Mouse (Mus musculus): ENCODE data around the gene Atp6v0c. TPM values are rescaled to one million over a fixed set of nuclear protein-coding genes. Genes with fewer than 3 reads are reported as not detected.
"Not testable (repeated sequence)": the region's sequence is repeated elsewhere in the genome, so short reads cannot be mapped to it uniquely, and the experiment has no call there.

Atp6v0c gene
- polyA plus RNA-seq, 1 experiment from 2014 or later: 435 TPM

DNA sequence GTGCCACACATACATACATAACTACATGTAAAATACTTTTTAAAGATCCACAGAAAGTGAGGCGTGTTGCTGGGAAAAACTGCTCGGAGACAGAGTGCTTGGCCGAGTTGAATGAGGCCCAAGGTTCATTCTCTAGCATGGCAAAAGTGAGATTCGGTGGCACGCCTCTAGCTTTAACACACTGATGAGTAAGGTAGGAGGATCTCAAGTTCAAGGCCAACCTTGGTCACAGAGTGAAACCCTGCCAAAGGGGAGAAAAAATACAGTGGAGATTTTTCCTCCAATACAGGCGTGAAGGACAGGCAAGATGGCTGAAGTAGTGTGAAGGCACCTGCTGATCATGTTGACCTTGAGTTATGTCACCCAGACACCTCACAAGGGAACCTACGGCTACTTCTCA, 20.1 kb downstream of the Atp6v0c start:
- H3K9me3 ChIP-seq: no peaks in the 10 kb centered on the region
- no peak overlapping the region for H3K27ac ChIP-seq (replicated peaks)
- H3K27me3 ChIP-seq (replicated peaks; ENCODE audit: low read depth, poor library complexity, severe bottlenecking): no peaks in the 10 kb centered on the region
- H3K4me1 ChIP-seq: peaks cover 15% of the 10 kb centered on the region
- DNase-seq (ENCODE audit: low spot score): no peak
- H3K4me3 ChIP-seq: no peak overlapping the region
- H3K36me3 ChIP-seq (replicated peaks): 0 out of 2 replicates have a peak, but pooled peaks cover 3% of the 10 kb centered on the region
- 86% methylated on average over 7 of the region's 7 CpGs for WGBS

DNA sequence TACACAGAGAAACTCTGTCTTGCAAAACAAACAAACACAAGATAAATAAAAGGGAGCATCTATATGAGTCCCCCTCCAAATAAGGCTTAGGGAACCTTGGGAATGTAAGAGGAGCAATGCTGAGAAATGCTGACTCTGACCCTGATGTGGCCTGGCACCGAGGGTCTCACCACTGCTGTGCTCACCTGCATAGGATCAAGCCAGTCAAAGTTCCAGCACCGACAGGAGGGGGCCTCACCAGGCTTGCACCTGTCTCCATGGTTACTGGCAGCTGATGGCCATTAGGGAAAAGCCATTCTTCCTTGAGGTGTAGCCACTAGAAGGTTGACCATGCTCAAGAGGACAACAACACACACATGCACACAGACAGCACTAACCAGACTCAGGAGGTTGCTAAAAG, 26.6 kb downstream of the Atp6v0c start:
- DNase-seq (ENCODE audit: low spot score): no peak
- H3K9me3 ChIP-seq: no peaks in the 10 kb centered on the region
- no peak overlapping the region for H3K27ac ChIP-seq (replicated peaks)
- H3K4me3 ChIP-seq: no peak overlapping the region
- H3K36me3 ChIP-seq (replicated peaks): 0 out of 2 replicates have a peak, but pooled peaks cover 2% of the 10 kb centered on the region
- WGBS: 46% methylated on average over 2 of the region's 2 CpGs
- peaks cover 23% of the 10 kb centered on the region for H3K4me1 ChIP-seq
- H3K27me3 ChIP-seq (replicated peaks; ENCODE audit: low read depth, poor library complexity, severe bottlenecking): no peaks in the 10 kb centered on the region

DNA sequence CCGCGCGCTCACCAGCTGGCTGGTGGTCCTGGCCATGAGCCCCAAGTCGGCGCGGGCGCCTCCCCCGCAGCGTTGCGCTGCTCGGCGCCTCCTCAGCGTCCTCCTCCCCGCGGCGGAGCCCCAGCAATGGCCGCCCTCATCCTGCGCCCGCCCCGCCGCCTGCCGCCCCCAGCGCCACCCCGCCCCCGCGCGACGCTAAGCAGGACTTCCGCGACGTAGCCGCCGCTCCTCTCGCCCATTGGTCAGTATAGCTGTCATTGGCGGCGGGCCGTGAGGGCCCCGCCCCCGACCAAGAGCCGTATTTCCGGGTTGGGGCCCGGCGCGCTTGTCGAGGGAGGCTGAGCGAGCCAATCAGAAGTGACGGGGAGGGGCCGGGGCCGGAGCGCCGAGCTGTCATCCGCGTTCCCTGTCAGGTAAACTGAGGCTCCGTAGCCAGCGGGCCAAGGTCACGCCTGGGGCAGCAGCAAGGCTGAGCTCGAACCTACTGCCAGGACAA, 28.0 kb downstream of the Atp6v0c start:
- no peaks in the 10 kb centered on the region for H3K27me3 ChIP-seq (replicated peaks; ENCODE audit: low read depth, poor library complexity, severe bottlenecking)
- WGBS: under 1% methylated on average over 57 of the region's 57 CpGs
- peak; percentile 98 for DNase-seq (ENCODE audit: low spot score)
- H3K4me1 ChIP-seq: peaks cover 23% of the 10 kb centered on the region
- H3K4me3 ChIP-seq: peak overlapping the region; percentile 96
- H3K9me3 ChIP-seq: no peaks in the 10 kb centered on the region
- peak overlapping the region; percentile 93 for H3K27ac ChIP-seq (replicated peaks)
- H3K36me3 ChIP-seq (replicated peaks): 0 out of 2 replicates have a peak, but pooled peaks cover 2% of the 10 kb centered on the region

DNA sequence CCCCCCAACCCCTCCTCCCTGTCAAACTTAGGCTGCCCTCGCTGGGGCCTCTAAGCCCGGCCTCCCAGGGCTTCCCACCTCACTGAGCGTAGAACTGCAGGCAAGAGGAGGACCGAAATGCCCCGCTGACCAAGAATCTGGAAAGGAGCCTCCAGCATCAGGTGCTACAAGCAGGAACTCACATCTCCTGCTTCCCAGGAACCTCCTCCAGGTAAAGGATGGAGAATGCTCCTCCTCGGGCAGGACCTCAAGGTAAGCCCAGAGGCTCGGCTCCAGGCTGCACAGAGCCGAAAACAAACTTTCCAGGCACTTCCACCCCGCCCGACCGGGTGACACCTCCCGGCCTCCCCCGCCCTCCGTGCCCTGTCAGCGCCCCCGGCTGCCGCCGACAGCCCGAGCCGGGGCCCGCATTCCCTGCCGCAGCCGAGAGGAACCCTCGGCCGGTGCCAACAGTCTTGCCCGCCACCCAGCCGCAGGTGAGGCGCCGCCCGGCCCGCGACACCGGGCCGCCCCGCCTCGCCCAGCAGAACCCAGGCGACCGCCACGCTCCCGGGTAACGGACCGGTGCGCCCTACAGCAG, 28.6 kb downstream of the Atp6v0c start:
- H3K27ac ChIP-seq (replicated peaks): peak overlapping the region; percentile 93
- no peaks in the 10 kb centered on the region for H3K9me3 ChIP-seq
- peaks cover 23% of the 10 kb centered on the region for H3K4me1 ChIP-seq
- H3K27me3 ChIP-seq (replicated peaks; ENCODE audit: low read depth, poor library complexity, severe bottlenecking): no peaks in the 10 kb centered on the region
- WGBS: under 1% methylated on average over 43 of the region's 43 CpGs
- H3K4me3 ChIP-seq: peak overlapping the region; percentile 96
- 0 out of 2 replicates have a peak, but pooled peaks cover 2% of the 10 kb centered on the region for H3K36me3 ChIP-seq (replicated peaks)
- peak; percentile 46 for DNase-seq (ENCODE audit: low spot score)

DNA sequence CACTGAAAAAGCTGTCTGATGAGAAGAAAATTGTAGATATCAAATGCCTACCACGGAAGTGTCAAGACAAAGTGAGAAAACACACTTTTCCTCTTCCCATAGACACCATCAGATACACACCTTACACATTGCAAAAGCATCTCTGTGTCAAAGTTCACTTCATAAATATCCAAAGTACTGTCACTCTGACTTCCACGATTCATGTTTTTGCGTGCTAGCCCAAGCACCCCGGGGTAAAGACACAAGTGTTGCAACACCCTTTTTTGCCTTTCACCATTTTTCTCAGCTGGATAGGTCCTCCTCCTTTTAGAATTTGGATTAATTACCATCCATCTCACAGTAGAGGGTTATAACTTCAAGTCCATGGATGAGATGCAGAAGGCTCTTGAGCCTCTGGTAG, 29.5 kb downstream of the Atp6v0c start:
- 95% methylated on average over 4 of the region's 4 CpGs for WGBS
- DNase-seq (ENCODE audit: low spot score): no peak
- no peak overlapping the region for H3K27ac ChIP-seq (replicated peaks)
- H3K4me3 ChIP-seq: peak overlapping the region; percentile 96
- H3K4me1 ChIP-seq: peaks cover 23% of the 10 kb centered on the region
- H3K36me3 ChIP-seq (replicated peaks): 0 out of 2 replicates have a peak, but pooled peaks cover 2% of the 10 kb centered on the region
- no peaks in the 10 kb centered on the region for H3K9me3 ChIP-seq
- H3K27me3 ChIP-seq (replicated peaks; ENCODE audit: low read depth, poor library complexity, severe bottlenecking): no peaks in the 10 kb centered on the region

DNA sequence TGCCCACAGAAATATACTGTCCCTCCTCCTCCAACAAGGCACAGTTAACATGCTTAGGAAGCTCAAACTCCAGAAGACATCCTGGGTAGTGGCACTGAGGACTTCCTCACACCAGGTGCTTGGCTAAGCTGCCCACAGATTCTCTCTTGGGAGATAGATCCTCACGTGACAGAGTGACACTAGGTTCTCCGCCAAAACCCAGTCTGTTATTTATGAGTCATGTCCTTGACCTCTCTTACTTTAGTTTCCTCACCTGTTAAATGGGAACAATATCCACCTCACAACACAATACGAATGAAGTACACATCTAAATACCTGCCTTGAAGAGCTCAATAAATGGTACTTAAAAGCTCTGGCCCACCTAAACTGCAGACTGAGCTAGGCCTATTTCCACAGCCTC, 30.2 kb downstream of the Atp6v0c start:
- H3K9me3 ChIP-seq: no peaks in the 10 kb centered on the region
- DNase-seq (ENCODE audit: low spot score): no peak
- H3K4me1 ChIP-seq: peaks cover 23% of the 10 kb centered on the region
- H3K27ac ChIP-seq (replicated peaks): no peak overlapping the region
- no peaks in the 10 kb centered on the region for H3K27me3 ChIP-seq (replicated peaks; ENCODE audit: low read depth, poor library complexity, severe bottlenecking)
- H3K4me3 ChIP-seq: no peak overlapping the region
- WGBS: 87% methylated on average over 3 of the region's 3 CpGs
- H3K36me3 ChIP-seq (replicated peaks): 0 out of 2 replicates have a peak, but pooled peaks cover 2% of the 10 kb centered on the region

DNA sequence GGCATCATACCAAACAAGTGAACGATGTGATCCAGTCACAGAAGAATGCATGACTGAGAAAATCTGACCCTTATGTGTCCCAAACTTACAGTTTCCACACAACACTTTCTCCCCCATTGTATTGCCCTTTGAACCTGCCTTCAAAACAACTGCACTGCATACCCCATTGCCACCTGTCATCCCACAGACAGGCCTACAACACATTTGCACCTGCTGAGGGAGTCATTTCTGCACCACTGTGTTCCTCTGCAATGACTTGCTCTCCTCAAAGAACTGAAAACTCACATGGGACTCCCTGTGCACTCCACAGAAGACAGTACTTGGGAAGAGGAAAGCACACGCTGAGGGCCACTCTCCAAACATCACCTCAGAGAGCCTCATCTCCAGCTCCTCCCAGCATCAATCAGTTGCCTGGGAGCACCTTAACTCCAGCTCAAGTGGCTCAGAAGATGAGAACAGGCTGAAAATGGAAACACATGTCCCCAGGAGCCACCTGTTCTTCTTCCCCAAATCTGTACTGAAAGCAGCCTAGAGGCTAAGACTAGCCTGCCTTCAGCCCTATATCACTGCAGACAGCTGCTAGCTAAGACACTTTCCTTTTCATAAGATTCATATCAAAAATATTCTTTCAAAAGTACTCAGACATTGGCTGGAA, 32.1 kb downstream of the Atp6v0c start:
- WGBS: 91% methylated on average over 2 of the region's 2 CpGs
- Histone ChIP-seq H3K27ac (replicated peaks) (no peak overlapping the region), H3K27me3 (replicated peaks; ENCODE audit: low read depth, poor library complexity, severe bottlenecking) (no peaks in the 10 kb centered on the region), H3K9me3 (no peaks in the 10 kb centered on the region), H3K4me1 (peaks cover 23% of the 10 kb centered on the region), H3K36me3 (replicated peaks) (peaks cover 8% of the 10 kb centered on the region), H3K4me3 (no peak overlapping the region)
- DNase-seq (ENCODE audit: low spot score): no peak

DNA sequence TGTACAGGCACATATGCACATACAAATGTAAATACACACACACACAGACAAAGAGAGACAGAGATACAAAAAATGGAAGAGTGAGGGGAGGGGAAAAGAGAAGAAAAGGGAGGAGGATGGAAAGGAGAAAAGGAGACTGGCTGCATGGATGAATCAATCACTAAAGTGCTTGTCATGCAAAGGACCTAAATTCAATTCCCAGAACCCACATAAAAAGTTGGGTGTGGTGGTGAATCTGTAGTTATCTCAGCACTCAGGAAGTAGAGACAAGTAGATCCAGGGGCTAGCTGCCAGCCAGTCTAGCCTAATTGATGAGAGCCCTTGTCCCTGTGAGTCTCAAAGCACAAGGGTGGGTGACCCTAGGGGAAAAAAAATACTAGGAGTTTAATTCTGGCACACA, 35.4 kb downstream of the Atp6v0c start:
- Histone ChIP-seq H3K4me3 (no peak overlapping the region), H3K9me3 (no peaks in the 10 kb centered on the region), H3K36me3 (replicated peaks) (peaks cover 8% of the 10 kb centered on the region), H3K4me1 (no peaks in the 10 kb centered on the region), H3K27me3 (replicated peaks; ENCODE audit: low read depth, poor library complexity, severe bottlenecking) (no peaks in the 10 kb centered on the region), H3K27ac (replicated peaks) (no peak overlapping the region)
- DNase-seq (ENCODE audit: low spot score): no peak

DNA sequence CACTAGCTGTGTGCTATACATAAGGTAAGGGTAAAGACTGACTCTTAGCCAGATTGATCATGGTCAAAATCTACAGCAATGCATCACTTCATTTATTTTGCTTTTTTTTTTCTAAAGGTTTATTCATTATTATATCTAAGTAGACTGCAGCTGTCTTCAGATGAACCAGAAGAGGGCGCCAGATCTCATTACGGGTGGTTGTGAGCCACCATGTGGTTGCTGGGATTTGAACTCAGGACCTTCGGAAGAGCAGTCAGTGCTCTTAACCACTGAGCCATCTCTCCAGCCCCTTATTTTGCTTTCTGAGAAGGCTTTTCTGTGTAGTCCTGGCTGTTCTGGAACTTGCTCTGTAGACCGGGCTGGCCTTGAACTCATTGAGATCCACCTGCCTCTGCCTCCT, 36.6 kb downstream of the Atp6v0c start:
- not testable (repeated sequence) for H3K36me3 ChIP-seq (replicated peaks); H3K4me1 ChIP-seq; H3K27ac ChIP-seq (replicated peaks); H3K4me3 ChIP-seq; H3K27me3 ChIP-seq (replicated peaks; ENCODE audit: low read depth, poor library complexity, severe bottlenecking); H3K9me3 ChIP-seq; DNase-seq (ENCODE audit: low spot score)
- 89% methylated on average over 4 of the region's 4 CpGs for WGBS

DNA sequence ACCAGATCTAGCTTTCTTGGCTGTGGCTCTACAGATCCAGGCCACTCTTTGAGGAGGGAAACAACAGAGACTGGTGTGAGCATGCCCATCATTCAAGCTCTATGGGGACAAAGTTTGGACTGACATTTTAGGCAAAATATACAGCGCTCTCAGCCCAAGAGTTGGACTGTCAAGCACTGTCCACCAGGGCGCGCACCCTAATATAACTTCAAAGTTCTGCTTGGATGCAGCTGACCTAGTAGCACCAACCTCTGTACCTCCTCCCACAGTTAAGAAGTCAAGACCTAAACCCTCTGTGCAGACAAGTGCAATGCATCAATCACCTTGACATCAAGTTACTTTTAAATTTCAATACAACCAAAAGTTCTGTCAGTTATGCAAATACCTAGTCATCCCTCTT, 37.9 kb downstream of the Atp6v0c start:
- DNase-seq (ENCODE audit: low spot score): no peak
- H3K4me1 ChIP-seq: no peaks in the 10 kb centered on the region
- H3K4me3 ChIP-seq: no peak overlapping the region
- H3K36me3 ChIP-seq (replicated peaks): peaks cover 6% of the 10 kb centered on the region
- no peak overlapping the region for H3K27ac ChIP-seq (replicated peaks)
- no peaks in the 10 kb centered on the region for H3K27me3 ChIP-seq (replicated peaks; ENCODE audit: low read depth, poor library complexity, severe bottlenecking)
- no peaks in the 10 kb centered on the region for H3K9me3 ChIP-seq
- 87% methylated on average over 3 of the region's 3 CpGs for WGBS

DNA sequence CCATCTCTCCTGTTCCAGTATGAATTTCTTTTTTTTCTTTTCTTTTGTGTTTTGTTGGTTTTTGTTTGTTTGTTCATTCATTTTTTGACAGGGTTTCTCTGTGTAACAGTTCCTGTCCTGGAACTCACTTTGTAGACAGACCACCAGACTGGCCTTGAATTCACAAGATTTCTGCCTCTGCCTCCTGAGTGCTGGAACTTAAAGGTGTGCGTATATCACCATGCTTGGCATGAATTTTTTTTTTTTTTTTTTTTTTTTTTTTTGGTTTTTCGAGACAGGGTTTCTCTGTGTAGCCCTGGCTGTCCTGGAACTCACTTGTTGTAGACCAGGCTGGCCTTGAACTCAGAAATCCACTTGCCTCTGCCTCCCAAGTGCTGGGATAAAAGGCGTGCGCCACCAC, 40.3 kb downstream of the Atp6v0c start:
- WGBS: 85% methylated on average over 4 of the region's 4 CpGs
- not testable (repeated sequence) for H3K36me3 ChIP-seq (replicated peaks); H3K4me3 ChIP-seq; H3K27ac ChIP-seq (replicated peaks); H3K27me3 ChIP-seq (replicated peaks; ENCODE audit: low read depth, poor library complexity, severe bottlenecking); H3K9me3 ChIP-seq; H3K4me1 ChIP-seq; DNase-seq (ENCODE audit: low spot score)

DNA sequence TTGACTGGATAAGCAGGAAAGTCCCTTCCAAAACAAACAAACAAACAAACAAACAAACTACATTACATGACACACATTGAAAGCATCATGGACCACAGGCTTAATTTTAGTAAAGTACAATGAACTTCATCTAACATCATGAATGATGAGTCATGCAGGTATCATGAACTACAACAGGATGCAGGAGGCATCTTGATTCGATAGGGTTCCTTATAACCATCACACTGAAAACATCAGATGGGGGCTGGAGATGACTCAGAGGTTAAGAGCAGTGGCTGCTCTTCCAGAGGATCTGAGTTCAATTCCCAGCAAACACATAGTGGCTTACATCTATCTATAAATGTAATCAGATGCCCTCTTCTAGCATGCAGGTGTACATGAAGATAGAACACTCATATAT, 41.9 kb downstream of the Atp6v0c start:
- Histone ChIP-seq H3K9me3 (no peaks in the 10 kb centered on the region), H3K4me3 (no peak overlapping the region), H3K4me1 (no peaks in the 10 kb centered on the region), H3K36me3 (replicated peaks) (no peaks in the 10 kb centered on the region), H3K27ac (replicated peaks) (no peak overlapping the region), H3K27me3 (replicated peaks; ENCODE audit: low read depth, poor library complexity, severe bottlenecking) (no peaks in the 10 kb centered on the region)
- no peak for DNase-seq (ENCODE audit: low spot score)
- 96% methylated on average over 1 of the region's 1 CpGs for WGBS

DNA sequence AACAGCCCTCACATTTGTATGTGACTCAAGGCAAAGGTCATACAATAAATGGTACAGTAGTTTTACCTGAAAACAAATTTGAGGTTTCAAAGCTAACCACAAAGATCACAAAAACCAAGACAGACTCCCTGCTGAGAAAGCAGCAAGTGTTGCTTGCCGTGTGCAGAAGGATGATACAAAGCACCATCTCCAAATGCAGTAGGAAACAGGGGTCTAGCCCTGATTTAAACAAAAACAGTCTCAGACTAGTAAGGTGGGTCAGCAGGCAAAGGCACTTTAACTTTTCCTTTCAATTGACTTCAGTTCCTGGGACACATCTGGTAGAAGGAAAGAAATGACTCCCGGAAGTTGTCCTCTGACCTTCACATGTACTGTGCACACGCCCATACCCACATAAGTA, 42.7 kb downstream of the Atp6v0c start:
- no peak overlapping the region for H3K4me3 ChIP-seq
- no peaks in the 10 kb centered on the region for H3K27me3 ChIP-seq (replicated peaks; ENCODE audit: low read depth, poor library complexity, severe bottlenecking)
- H3K4me1 ChIP-seq: no peaks in the 10 kb centered on the region
- no peaks in the 10 kb centered on the region; the same call in 1 of the 2 replicates for H3K36me3 ChIP-seq (replicated peaks)
- H3K9me3 ChIP-seq: no peaks in the 10 kb centered on the region
- H3K27ac ChIP-seq (replicated peaks): no peak overlapping the region
- WGBS: 73% methylated on average over 3 of the region's 3 CpGs
- DNase-seq (ENCODE audit: low spot score): no peak
